Mouse (Mus musculus) adipose tissue, adult 10 weeks (tissue): ENCODE measurements around the gene Gimap3. TPM values are rescaled to one million over a fixed set of nuclear protein-coding genes. Genes with fewer than 3 reads are reported as not detected.

Experiments used
- polyA plus RNA-seq: library from polyadenylated mRNA; stranded (reverse); fragments of 350-450 nt; fragmentation: Illumina TruSeq; extraction: RNeasy Lipid Tissue Mini Kit (QIAGEN cat#74804); gene quantifications from one replicate; pipeline ENCODE4 v1.2.3, GENCODE M21; 2014; ENCODE audit warnings: low read depth, low replicate concordance

Gene Gimap3
- polyA plus RNA-seq = 5.8 TPM

DNA sequence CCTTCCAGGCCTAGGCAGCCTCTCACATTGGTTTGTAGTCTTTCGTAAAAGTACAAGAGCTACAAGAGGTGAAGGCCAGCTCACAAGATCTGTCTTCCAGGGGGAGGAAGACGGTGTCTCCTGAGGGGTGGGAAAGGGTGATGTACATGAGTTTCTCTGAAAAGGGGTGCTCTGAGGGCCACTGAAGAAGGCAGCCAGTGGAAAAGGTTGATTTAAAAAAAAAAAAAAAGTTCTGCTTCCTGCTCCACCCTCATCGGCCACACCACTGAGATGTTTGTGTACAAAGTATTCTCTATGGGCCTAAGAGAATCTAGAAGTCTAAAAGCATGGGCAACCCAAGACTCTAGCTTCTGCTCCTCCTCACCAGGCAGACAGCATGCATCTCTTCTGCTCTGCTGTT is at the start of gene Gimap3:
Gene Gimap3, minus strand, starts transcription at position 156 of the 400 bp plus-strand sequence.

DNA sequence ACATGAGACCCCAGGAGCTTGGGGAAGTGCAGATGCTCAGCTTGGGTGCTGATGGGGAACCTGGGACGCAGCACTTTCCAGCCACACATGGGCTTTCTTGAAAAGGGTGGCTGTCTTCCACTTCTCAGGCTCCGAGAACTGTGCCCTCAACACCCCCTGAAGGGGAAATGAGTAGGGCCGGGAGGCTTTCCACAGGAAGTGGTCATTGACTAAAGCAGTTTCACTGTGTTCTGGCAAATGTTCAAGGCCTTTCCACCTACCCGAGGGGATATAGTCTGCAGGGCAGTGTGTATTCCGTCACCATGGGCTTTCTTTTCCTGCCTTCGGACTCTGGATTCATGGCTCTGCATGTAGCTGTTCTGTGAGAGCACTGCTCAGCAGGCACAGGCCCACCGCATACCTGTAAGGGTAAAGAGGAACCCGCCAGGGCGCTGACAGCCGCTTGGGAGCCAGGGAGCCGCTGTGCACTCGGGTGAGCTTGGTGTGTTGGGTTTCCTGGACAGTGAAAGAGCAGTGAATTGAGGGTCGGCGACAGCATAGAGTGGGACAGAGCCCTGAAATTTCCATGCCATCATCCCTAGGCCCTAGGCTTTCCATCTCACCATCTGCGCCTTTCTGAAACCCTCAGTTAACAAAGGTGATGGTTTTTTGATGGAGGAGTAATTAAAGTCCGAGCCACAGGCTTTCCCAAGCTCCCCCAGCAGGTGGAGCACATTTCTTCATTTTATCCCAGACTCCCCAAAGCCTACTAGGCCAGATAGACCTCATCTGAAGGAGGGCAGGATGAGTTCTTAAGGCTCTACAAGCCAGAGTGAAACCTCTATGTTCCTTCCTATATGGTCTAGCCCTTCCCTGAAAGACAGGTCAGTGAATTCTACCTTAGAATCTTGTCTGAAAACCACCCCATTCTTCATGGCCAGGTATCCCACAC is 24.4 kb downstream of the Gimap3 start, which contains the start of gene Gimap5:
Gene Gimap5, plus strand, starts transcription at position 239 of the 931 bp plus-strand sequence.

DNA sequence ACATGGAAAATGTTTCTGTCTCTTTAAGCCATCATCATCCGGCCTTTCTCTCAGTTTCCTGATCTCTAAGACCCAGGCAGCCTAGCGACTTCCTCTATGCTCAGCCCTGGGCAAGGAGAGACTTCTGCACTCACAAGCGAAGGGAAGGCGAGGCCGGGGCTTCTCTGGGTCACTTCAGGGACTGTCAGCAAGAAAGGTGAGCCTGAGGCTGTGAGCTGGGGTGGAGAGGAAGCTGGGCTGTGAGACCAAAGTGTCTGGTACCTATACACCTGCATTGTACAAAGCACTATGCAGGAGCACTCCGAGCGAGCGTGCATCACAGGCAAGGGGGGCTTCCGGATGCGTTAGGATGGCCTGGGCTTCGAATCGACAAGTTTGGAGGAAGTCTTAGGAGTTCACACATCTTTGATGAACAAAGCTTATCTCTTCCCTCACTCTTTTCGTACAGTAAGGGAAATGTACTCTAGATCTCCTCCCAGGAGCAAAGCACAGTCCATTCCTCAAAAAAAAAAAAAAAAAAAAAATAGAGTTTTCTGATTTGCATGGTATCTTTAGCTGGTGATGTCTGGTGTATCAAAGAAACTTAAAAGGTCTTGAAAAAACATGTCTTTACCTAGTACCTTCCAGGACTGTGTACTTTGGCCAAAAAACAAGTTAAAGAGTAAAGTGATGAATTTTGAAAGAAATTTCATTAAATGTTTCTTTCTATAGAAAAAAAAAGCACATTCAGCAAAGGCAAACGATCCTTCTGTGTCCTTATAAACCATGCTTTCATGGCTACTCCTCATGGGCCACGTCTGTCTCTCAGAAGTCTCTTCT is 31.5 kb downstream of the Gimap3 start, which contains the start of gene Gimap1:
Gene Gimap1, plus strand, starts transcription at position 94 of the 819 bp plus-strand sequence.

DNA sequence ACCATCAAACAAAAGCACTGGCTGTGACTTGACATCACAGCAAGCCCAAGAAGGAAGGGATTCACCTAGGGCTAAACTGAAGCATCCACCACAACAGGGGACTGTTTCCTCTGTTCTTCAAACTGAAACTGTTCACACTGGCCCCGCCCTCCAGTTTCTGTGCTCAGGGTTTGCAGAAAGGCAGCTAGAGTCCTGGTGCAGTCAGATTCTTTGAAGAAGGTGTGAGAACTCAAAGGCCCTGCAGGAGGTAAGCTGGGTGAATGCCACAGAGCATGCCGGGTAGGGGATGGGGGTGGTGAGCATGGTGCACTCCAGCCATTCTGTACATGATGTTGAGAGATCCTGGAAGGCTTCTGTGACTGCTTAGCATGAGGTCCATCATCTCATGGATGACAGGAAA is 52.2 kb downstream of the Gimap3 start, which contains the start of the genes Gm28053 and Gimap7:
Gene Gm28053, plus strand, starts transcription at position 153 of the 400 bp plus-strand sequence.
Gene Gimap7, plus strand, starts transcription at position 167 of the 400 bp plus-strand sequence.

Other genes starting within 250 kb of the Gimap3 start
- gene Atp6v0e2, start 233.2 kb downstream of the Gimap3 start, polyA plus RNA-seq = 68.8 TPM
- gene Lrrc61, start 216.1 kb downstream of the Gimap3 start, polyA plus RNA-seq = 37.3 TPM
- gene Rarres2, start 198.1 kb downstream of the Gimap3 start, polyA plus RNA-seq = 317 TPM
- gene Gm45021, start 181.2 kb downstream of the Gimap3 start, polyA plus RNA-seq = not detected
- 31.7 TPM for gene Repin1, start 177.0 kb downstream of the Gimap3 start, polyA plus RNA-seq
- gene Gm44965, start 176.9 kb downstream of the Gimap3 start, polyA plus RNA-seq = not detected
- 5.2 TPM for gene Zfp775, start 168.8 kb downstream of the Gimap3 start, polyA plus RNA-seq
- 0.65 TPM for gene AI854703, start 144.1 kb downstream of the Gimap3 start, polyA plus RNA-seq
- 8.7 TPM for gene Gimap8, start 123.6 kb downstream of the Gimap3 start, polyA plus RNA-seq
- 6.5 TPM for gene Gimap9, start 94.7 kb downstream of the Gimap3 start, polyA plus RNA-seq
- gene Gimap4, start 86.3 kb downstream of the Gimap3 start, polyA plus RNA-seq = 19.0 TPM
- gene Gimap6, start 62.6 kb downstream of the Gimap3 start, polyA plus RNA-seq = 22.4 TPM
- gene Gm28053, start 52.2 kb downstream of the Gimap3 start, polyA plus RNA-seq = 1.7 TPM
- 0.68 TPM for gene Gimap7, start 52.2 kb downstream of the Gimap3 start, polyA plus RNA-seq
- gene Gimap1, start 31.8 kb downstream of the Gimap3 start, polyA plus RNA-seq = 5.4 TPM
- 4.5 TPM for gene Gimap5, start 24.7 kb downstream of the Gimap3 start, polyA plus RNA-seq
- 249 TPM for gene Tmem176a, start 70.1 kb upstream of the Gimap3 start, polyA plus RNA-seq
- gene Tmem176b, start 70.6 kb upstream of the Gimap3 start, polyA plus RNA-seq = 309 TPM
- 1.5 TPM for gene Aoc1, start 102.0 kb upstream of the Gimap3 start, polyA plus RNA-seq
- gene 1600015I10Rik, start 159.0 kb upstream of the Gimap3 start, polyA plus RNA-seq = not detected
- not detected for gene Doxl2, start 204.1 kb upstream of the Gimap3 start, polyA plus RNA-seq
- gene Svs1, start 216.0 kb upstream of the Gimap3 start, polyA plus RNA-seq = not detected